10 mouse cellular contexts compared by ENCODE assay signal in genomic region chrX:71946631-71947030, GRCm38 (mm10). TPM values are rescaled to one million over a fixed set of nuclear protein-coding genes. Genes with fewer than 3 reads are reported as not detected.
A peak's percentile ranks its signal among the peaks of the same experiment; 100 is the strongest.
DNase-seq lines count a peak whose midpoint lies in the region; ATAC-seq and TF ChIP-seq lines count a peak whose summit lies in the region.
"Had no signal": no experiment of that assay in that cellular context is flagged by ENCODE, and none has a peak within 500 bp of the region (broad histone marks: within the 10 kb centered on the region; RNA-seq: fewer than 3 reads in every experiment).

No protein-coding gene starts in this region.

- 22% methylated on average over 3 of the region's 3 CpGs for WGBS in intestine, embryonic 14.5 days
- WGBS in intestine, embryonic 15.5 days = 25% methylated on average over 3 of the region's 3 CpGs
- WGBS in forebrain, embryonic 13.5 days = 23% methylated on average over 3 of the region's 3 CpGs
- WGBS in large intestine, adult 2 months = 15% methylated on average over 3 of the region's 3 CpGs

- no peaks in the 10 kb centered on the region for H3K27me3 ChIP-seq in intestine, embryonic 14.5 days (replicated peaks; ENCODE audit: control insufficient read depth, insufficient read depth, low read length)
- no peaks in the 10 kb centered on the region for H3K27me3 ChIP-seq in intestine, embryonic 15.5 days (replicated peaks)
- H3K27me3 ChIP-seq in ES-Bruce4 (ENCODE audit: control insufficient read depth, insufficient read depth, low read length, poor library complexity, severe bottlenecking) = no peaks in the 10 kb centered on the region
- no peaks in the 10 kb centered on the region for H3K27me3 ChIP-seq in forebrain, embryonic 13.5 days
- H3K27me3 ChIP-seq: liver, embryonic 13.5 days had no signal

- DNase-seq in intestine, embryonic 14.5 days (ENCODE audit: low spot score) = peak; percentile 64
- DNase-seq in brain, adult 2 months (ENCODE audit: low read depth, low spot score) = peak; percentile 54
- DNase-seq in large intestine, adult 2 months (ENCODE audit: low read depth, low spot score) = peak; percentile 0
- DNase-seq in yolk sac, embryonic 10.5 days (ENCODE audit: low spot score) = no peak
- DNase-seq: liver, embryonic 13.5 days had no signal

- no peak overlapping the region for H3K27ac ChIP-seq in intestine, embryonic 14.5 days (ENCODE audit: low read depth)
- no peak overlapping the region for H3K27ac ChIP-seq in intestine, embryonic 15.5 days
- no peak overlapping the region for H3K27ac ChIP-seq in ES-Bruce4 (ENCODE audit: insufficient read depth, low read length)
- H3K27ac ChIP-seq in forebrain, embryonic 13.5 days = no peak overlapping the region
- H3K27ac ChIP-seq: embryonic facial prominence, embryonic 15.5 days; liver, embryonic 13.5 days had no signal

- no peak overlapping the region for H3K4me2 ChIP-seq in intestine, embryonic 14.5 days (ENCODE audit: low read length)
- H3K4me2 ChIP-seq in intestine, embryonic 15.5 days (replicated peaks) = no peak overlapping the region
- no peak overlapping the region for H3K4me2 ChIP-seq in forebrain, embryonic 13.5 days
- H3K4me2 ChIP-seq: embryonic facial prominence, embryonic 15.5 days; liver, embryonic 13.5 days had no signal

- no peaks in the 10 kb centered on the region for H3K36me3 ChIP-seq in intestine, embryonic 14.5 days (ENCODE audit: control insufficient read depth, insufficient read depth, low read length)
- no peaks in the 10 kb centered on the region for H3K36me3 ChIP-seq in intestine, embryonic 15.5 days
- H3K36me3 ChIP-seq in ES-Bruce4 (ENCODE audit: control insufficient read depth, insufficient read depth, low read length, poor library complexity, severe bottlenecking) = no peaks in the 10 kb centered on the region
- no peaks in the 10 kb centered on the region for H3K36me3 ChIP-seq in forebrain, embryonic 13.5 days (ENCODE audit: poor library complexity, severe bottlenecking)
- H3K36me3 ChIP-seq: embryonic facial prominence, embryonic 15.5 days; liver, embryonic 13.5 days had no signal

- H3K4me1 ChIP-seq in intestine, embryonic 14.5 days (replicated peaks; ENCODE audit: control insufficient read depth, insufficient read depth, low read length) = no peaks in the 10 kb centered on the region
- H3K4me1 ChIP-seq in intestine, embryonic 15.5 days (replicated peaks) = no peaks in the 10 kb centered on the region
- no peaks in the 10 kb centered on the region for H3K4me1 ChIP-seq in ES-Bruce4 (ENCODE audit: control insufficient read depth, insufficient read depth, low read length)
- H3K4me1 ChIP-seq in forebrain, embryonic 13.5 days = no peaks in the 10 kb centered on the region
- H3K4me1 ChIP-seq: embryonic facial prominence, embryonic 15.5 days; liver, embryonic 13.5 days had no signal

- TF ChIP-seq EP300 in ES-Bruce4 (IDR thresholded peaks at IDR 0.05; ENCODE audit: insufficient read depth, low read depth, low read length) = no peak

- TF ChIP-seq CTCF in ES-Bruce4 (IDR thresholded peaks at IDR 0.05; ENCODE audit: low read depth, low read length) = peak; percentile 2

- no peak for ATAC-seq in intestine, embryonic 14.5 days (replicated peaks; ENCODE audit: low FRiP score, low TSS enrichment, low read depth)
- ATAC-seq in intestine, embryonic 15.5 days = no peak
- ATAC-seq in forebrain, embryonic 13.5 days = 0 out of 2 replicates have a peak, but pooled peaks have one; percentile 30
- peak; percentile 89 for ATAC-seq in megakaryocyte progenitor cell, adult 5-6 weeks (replicated peaks; ENCODE audit: poor library complexity)

- H3K9ac ChIP-seq in intestine, embryonic 14.5 days (ENCODE audit: low read length) = no peak overlapping the region
- H3K9ac ChIP-seq in intestine, embryonic 15.5 days = no peak overlapping the region
- H3K9ac ChIP-seq in ES-Bruce4 (ENCODE audit: low read depth, poor library complexity, severe bottlenecking) = no peak overlapping the region
- H3K9ac ChIP-seq in forebrain, embryonic 13.5 days = no peak overlapping the region
- H3K9ac ChIP-seq: embryonic facial prominence, embryonic 15.5 days; liver, embryonic 13.5 days had no signal

- no peaks in the 10 kb centered on the region for H3K9me3 ChIP-seq in intestine, embryonic 14.5 days (ENCODE audit: control insufficient read depth, low read length)
- H3K9me3 ChIP-seq in intestine, embryonic 15.5 days = no peaks in the 10 kb centered on the region
- no peaks in the 10 kb centered on the region for H3K9me3 ChIP-seq in ES-Bruce4 (replicated peaks; ENCODE audit: control insufficient read depth, insufficient read depth, low read length, poor library complexity, severe bottlenecking)
- no peaks in the 10 kb centered on the region for H3K9me3 ChIP-seq in forebrain, embryonic 13.5 days (replicated peaks)
- H3K9me3 ChIP-seq: embryonic facial prominence, embryonic 15.5 days; liver, embryonic 13.5 days had no signal

- H3K4me3 ChIP-seq in intestine, embryonic 14.5 days (ENCODE audit: low read depth, low read length) = no peak overlapping the region
- H3K4me3 ChIP-seq in intestine, embryonic 15.5 days (replicated peaks) = no peak overlapping the region
- no peak overlapping the region for H3K4me3 ChIP-seq in ES-Bruce4 (ENCODE audit: low read depth, low read length)
- no peak overlapping the region for H3K4me3 ChIP-seq in forebrain, embryonic 13.5 days
- H3K4me3 ChIP-seq: embryonic facial prominence, embryonic 15.5 days; liver, embryonic 13.5 days had no signal

- TF ChIP-seq POLR2A in ES-Bruce4 (IDR thresholded peaks at IDR 0.05; ENCODE audit: insufficient read depth, low read length) = no peak

RNA-seq across cellular contexts. Expression of gene Prrg3, which starts 15.8 kb away (rescaled TPM):
- polyA plus RNA-seq in intestine, embryonic 14.5 days (2014; fragmentation: Nextera tagmentation; extraction: Ambion mirVana) = 11.2 and 13.3 TPM in 2 replicates
- 7.3 and 8.5 TPM in 2 replicates for polyA plus RNA-seq in intestine, embryonic 15.5 days (2015; fragmentation: Nextera tagmentation; extraction: Ambion mirVana)
- polyA plus RNA-seq in ES-Bruce4 (2011; ENCODE audit: insufficient read depth, insufficient read length, low read depth, missing spikeins) = 8.9 and 9.0 TPM in 2 replicates
- polyA plus RNA-seq in forebrain, embryonic 13.5 days (2015; fragmentation: Nextera tagmentation; extraction: Ambion mirVana) = 6.5 TPM in 2 replicates
- 0.48 and 0.49 TPM in 2 replicates for polyA plus RNA-seq in large intestine, adult 2 months (2012; rRNA removed)
- total RNA-seq in megakaryocyte progenitor cell, adult 5-6 weeks (2015) = not detected in 2 replicates
- total RNA-seq in megakaryocyte progenitor cell, adult 5-6 weeks (2017) = not detected in 2 replicates

RNA-seq across cellular contexts. Expression of gene Gm1141, which starts 25.8 kb away (rescaled TPM):
- polyA plus RNA-seq in intestine, embryonic 14.5 days (2014; fragmentation: Nextera tagmentation; extraction: Ambion mirVana) = 0.22 TPM in 1 of 2 replicates, not detected in the other
- 0.11 TPM in 1 of 2 replicates, not detected in the other for polyA plus RNA-seq in intestine, embryonic 15.5 days (2015; fragmentation: Nextera tagmentation; extraction: Ambion mirVana)
- 0.96 TPM in 1 of 2 replicates, not detected in the other for polyA plus RNA-seq in ES-Bruce4 (2011; ENCODE audit: insufficient read depth, insufficient read length, low read depth, missing spikeins)
- polyA plus RNA-seq in forebrain, embryonic 13.5 days (2015; fragmentation: Nextera tagmentation; extraction: Ambion mirVana) = 0.13 TPM in 1 of 2 replicates, not detected in the other
- 0.05 and 0.19 TPM in 2 replicates for polyA plus RNA-seq in large intestine, adult 2 months (2012; rRNA removed)
- not detected in 2 replicates for total RNA-seq in megakaryocyte progenitor cell, adult 5-6 weeks (2015)
- 0.10 and 0.12 TPM in 2 replicates for total RNA-seq in megakaryocyte progenitor cell, adult 5-6 weeks (2017)
- polyA plus RNA-seq: liver, embryonic 13.5 days had no signal

RNA-seq across cellular contexts. Expression of gene Fate1, which starts 26.2 kb away (rescaled TPM):
- not detected in 2 replicates for polyA plus RNA-seq in intestine, embryonic 14.5 days (2014; fragmentation: Nextera tagmentation; extraction: Ambion mirVana)
- polyA plus RNA-seq in intestine, embryonic 15.5 days (2015; fragmentation: Nextera tagmentation; extraction: Ambion mirVana) = not detected in 2 replicates
- polyA plus RNA-seq in ES-Bruce4 (2011; ENCODE audit: insufficient read depth, insufficient read length, low read depth, missing spikeins) = not detected in 2 replicates
- polyA plus RNA-seq in forebrain, embryonic 13.5 days (2015; fragmentation: Nextera tagmentation; extraction: Ambion mirVana) = not detected in 2 replicates
- polyA plus RNA-seq in large intestine, adult 2 months (2012; rRNA removed) = not detected in 2 replicates
- not detected in 2 replicates for total RNA-seq in megakaryocyte progenitor cell, adult 5-6 weeks (2015)
- total RNA-seq in megakaryocyte progenitor cell, adult 5-6 weeks (2017) = not detected in 2 replicates
- polyA plus RNA-seq: embryonic facial prominence, embryonic 15.5 days; liver, embryonic 13.5 days had no signal

RNA-seq across cellular contexts. Expression of gene Cnga2, which starts 45.0 kb away (rescaled TPM):
- polyA plus RNA-seq in intestine, embryonic 14.5 days (2014; fragmentation: Nextera tagmentation; extraction: Ambion mirVana) = 0.09 and 0.12 TPM in 2 replicates
- polyA plus RNA-seq in intestine, embryonic 15.5 days (2015; fragmentation: Nextera tagmentation; extraction: Ambion mirVana) = not detected in 2 replicates
- not detected in 2 replicates for polyA plus RNA-seq in ES-Bruce4 (2011; ENCODE audit: insufficient read depth, insufficient read length, low read depth, missing spikeins)
- 0.06 and 0.18 TPM in 2 replicates for polyA plus RNA-seq in forebrain, embryonic 13.5 days (2015; fragmentation: Nextera tagmentation; extraction: Ambion mirVana)
- polyA plus RNA-seq in large intestine, adult 2 months (2012; rRNA removed) = not detected in 2 replicates
- not detected in 2 replicates for total RNA-seq in megakaryocyte progenitor cell, adult 5-6 weeks (2015)
- total RNA-seq in megakaryocyte progenitor cell, adult 5-6 weeks (2017) = not detected in 2 replicates

Comparison
In these comparisons a context has a peak if more than half of its experiments do, and no peak if none do; other contexts are left out.
1. ATAC-seq: peak in forebrain, embryonic 13.5 days (single experiment) and megakaryocyte progenitor cell, adult 5-6 weeks (single experiment); none in intestine, embryonic 14.5 days (single experiment) and intestine, embryonic 15.5 days (single experiment).